Mouse (Mus musculus) heart, embryonic 14.5 days (tissue): Measurements from ENCODE around the gene Pofut2. TPM values are rescaled to one million over a fixed set of nuclear protein-coding genes. Genes with fewer than 3 reads are reported as not detected.
A peak's percentile ranks its signal among the peaks of the same experiment; 100 is the strongest.

Experiments used
- ATAC-seq: fragments of 200-750 bp; cut with Nextera tagmentation; 2 replicates; pipeline ENCODE4 v1.8.0; 2017; ENCODE audit warnings: low read depth, moderate TSS enrichment; ENCODE audit not compliant: insufficient number of reproducible peaks, insufficient read depth, low FRiP score
- H3K27ac ChIP-seq, 2 experiments: fragments of 200-500 bp in 1 of 2; fragments of 300-500 bp in 1 of 2; sonication (generic) in 1 of 2; replicated peaks in 1 of 2; 2 replicates each; pipeline ENCODE4 v1.5.1; 2012 to 2014; ENCODE audit warnings: low read depth in 2 of 2, low read length in 2 of 2, control low read depth in 1 of 2, mild to moderate bottlenecking in 1 of 2, mixed read lengths in 1 of 2; ENCODE audit not compliant: control insufficient read depth in 1 of 2, insufficient read depth in 1 of 2
- H3K27me3 ChIP-seq: fragments of 300-500 bp; sonication (generic); 2 replicates; pipeline ENCODE4 v1.6.1; 2014; ENCODE audit warnings: mild to moderate bottlenecking, low read length, control low read depth; ENCODE audit not compliant: control insufficient read depth, insufficient read depth
- H3K36me3 ChIP-seq: fragments of 300-500 bp; sonication (generic); 2 replicates; pipeline ENCODE4 v1.6.1; 2014; ENCODE audit warnings: mild to moderate bottlenecking, control low read depth, low read length, mixed read lengths; ENCODE audit not compliant: control insufficient read depth, insufficient read depth
- H3K4me1 ChIP-seq, 2 experiments: fragments of 200-500 bp in 1 of 2; fragments of 300-500 bp in 1 of 2; sonication (generic) in 1 of 2; 2 replicates each; pipeline ENCODE4 v1.6.1; 2012 to 2014; ENCODE audit warnings: low read length in 2 of 2, control low read depth in 1 of 2, mixed read lengths in 1 of 2; ENCODE audit not compliant: control insufficient read depth in 2 of 2, insufficient read depth in 2 of 2
- H3K4me2 ChIP-seq: fragments of 300-500 bp; sonication (generic); 2 replicates; pipeline ENCODE4 v1.6.1; 2014; ENCODE audit warnings: mild to moderate bottlenecking, low read length
- H3K4me3 ChIP-seq, 2 experiments: fragments of 200-500 bp in 1 of 2; fragments of 300-500 bp in 1 of 2; sonication (generic) in 1 of 2; 2 replicates each; pipeline ENCODE4 v1.5.1; 2012 to 2014; ENCODE audit warnings: low read length in 2 of 2, mild to moderate bottlenecking in 2 of 2, control low read depth in 1 of 2, low read depth in 1 of 2, moderate library complexity in 1 of 2; ENCODE audit not compliant: control insufficient read depth in 1 of 2, insufficient read depth in 1 of 2
- H3K9ac ChIP-seq: fragments of 300-500 bp; sonication (generic); 2 replicates; pipeline ENCODE4 v1.6.1; 2014; ENCODE audit warnings: mild to moderate bottlenecking, low read length
- H3K9me3 ChIP-seq: fragments of 300-500 bp; sonication (generic); 2 replicates; pipeline ENCODE4 v1.6.1; 2016; ENCODE audit warnings: low read length, control low read depth; ENCODE audit not compliant: control insufficient read depth
- WGBS: fragments of 180-500 bp; shearing (Covaris S2); extraction: QIAGEN DNeasy Blood & Tissue Kit; methylation state at CpG from one replicate; pipeline ENCODE4 v1.1.7; 2014; 5-methylcytosine and 5-hydroxymethylcytosine counted together
- polyA plus RNA-seq: library from polyadenylated mRNA; unstranded; fragments of >200 nt; fragmentation: Nextera tagmentation; extraction: Ambion mirVana; gene quantifications from 2 replicates; pipeline ENCODE4 v1.2.1, GENCODE M21; 2014

Pofut2 gene
- polyA plus RNA-seq, 1 experiment from 2014 or later, result 105 TPM

DNA sequence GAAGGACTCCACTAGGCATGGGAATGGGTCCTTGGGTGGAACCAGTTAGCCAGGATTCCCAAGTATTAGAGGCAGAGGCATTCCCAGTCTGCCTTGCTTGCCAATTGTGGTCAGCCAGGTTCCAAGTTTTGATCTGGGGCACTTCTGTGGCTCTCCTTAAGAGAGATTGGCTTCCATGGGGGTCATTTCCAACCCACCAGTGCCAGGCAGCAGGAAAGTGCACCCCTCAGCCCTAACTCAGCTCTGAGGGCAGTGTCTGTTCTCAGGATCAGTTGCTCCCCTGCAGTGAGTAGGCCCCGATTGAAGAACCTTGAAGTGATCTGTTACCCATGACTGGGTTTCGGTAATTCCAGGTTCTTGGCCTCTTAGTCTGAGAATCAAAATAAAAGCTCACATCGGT lies 3.8 kb upstream of the Pofut2 start:
- Histone ChIP-seq H3K9ac (no peak overlapping the region), H3K27me3 (no peaks in the 10 kb centered on the region), H3K9me3 (no peaks in the 10 kb centered on the region), H3K36me3 (no peaks in the 10 kb centered on the region), H3K4me3 (no peak overlapping the region), H3K27ac (no peak overlapping the region), H3K4me1 (peaks cover 20 to 33% of the 10 kb centered on the region in 2 experiments), H3K4me2 (no peak overlapping the region)
- ATAC-seq, result no peak
- WGBS, result 93% methylated on average over 3 of the region's 3 CpGs

DNA sequence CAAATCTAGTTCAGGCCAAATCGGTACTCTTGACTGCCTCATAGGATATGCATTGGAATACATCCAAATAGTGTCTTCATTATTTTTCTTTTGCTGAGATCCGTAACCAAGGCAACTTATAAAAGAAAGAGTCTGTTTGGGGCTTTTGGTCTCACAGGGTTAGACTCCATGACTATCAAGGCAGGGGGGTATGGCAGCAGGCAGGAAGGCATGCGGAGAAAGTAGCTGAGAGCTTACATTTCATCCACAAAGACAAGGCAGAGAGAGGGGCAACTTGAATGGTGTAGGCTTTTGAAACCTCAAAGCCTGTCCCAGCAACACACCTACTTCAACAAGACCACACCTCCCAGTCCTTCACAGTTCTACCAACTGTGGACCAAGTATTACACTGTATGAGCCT lies 3.3 kb upstream of the Pofut2 start:
- 84% methylated on average over 3 of the region's 3 CpGs for WGBS
- ATAC-seq, result no peak
- H3K36me3 ChIP-seq, result peaks cover 4% of the 10 kb centered on the region
- peaks cover 19 to 34% of the 10 kb centered on the region in 2 experiments for H3K4me1 ChIP-seq
- no peaks in the 10 kb centered on the region for H3K27me3 ChIP-seq
- H3K4me3 ChIP-seq, result no peak overlapping the region
- no peak overlapping the region for H3K9ac ChIP-seq
- H3K4me2 ChIP-seq, result no peak overlapping the region
- H3K9me3 ChIP-seq, result no peaks in the 10 kb centered on the region
- H3K27ac ChIP-seq, result no peak overlapping the region

DNA sequence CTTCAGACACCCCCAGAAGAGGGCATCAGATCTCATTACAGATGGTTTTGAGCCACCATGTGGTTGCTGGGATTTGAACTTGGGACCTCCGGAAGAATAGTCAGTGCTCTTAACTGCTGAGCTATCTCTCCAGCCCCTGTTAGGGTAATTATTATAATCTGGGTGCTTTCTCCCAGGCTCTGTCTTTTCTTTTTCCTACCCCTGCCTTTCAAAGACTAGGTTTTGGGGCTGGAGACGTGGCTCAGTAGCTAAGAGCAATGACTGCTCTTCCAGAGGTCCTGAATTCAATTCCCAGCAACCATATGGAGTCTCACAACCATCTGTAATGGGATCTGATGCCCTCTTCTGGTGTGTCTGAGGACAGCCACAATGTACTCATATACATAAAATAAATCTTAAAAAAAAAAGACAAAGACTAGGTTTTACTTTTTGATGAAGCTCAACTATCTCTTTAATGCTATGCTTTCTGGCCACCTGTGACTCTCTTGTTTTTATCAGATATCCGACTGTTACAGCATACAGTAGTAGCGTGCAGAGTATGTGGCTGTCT lies 902 bp upstream of the Pofut2 start:
- ATAC-seq, result no peak
- H3K36me3 ChIP-seq, result peaks cover 28% of the 10 kb centered on the region
- H3K4me1 ChIP-seq, result peaks cover 2 to 13% of the 10 kb centered on the region in 2 experiments; a peak in 3 of 4 replicates
- peak overlapping the region; percentile 72 for H3K4me2 ChIP-seq
- WGBS, result 51% methylated on average over 4 of the region's 4 CpGs
- H3K9me3 ChIP-seq, result no peaks in the 10 kb centered on the region
- no peaks in the 10 kb centered on the region for H3K27me3 ChIP-seq
- peak overlapping the region; percentile 72 for H3K9ac ChIP-seq
- peak overlapping the region in 1 of 2 experiments; percentile 90; a peak in 1 of 4 replicates for H3K27ac ChIP-seq
- peak overlapping the region in 1 of 2 experiments; percentile 83; a peak in 2 of 4 replicates for H3K4me3 ChIP-seq

DNA sequence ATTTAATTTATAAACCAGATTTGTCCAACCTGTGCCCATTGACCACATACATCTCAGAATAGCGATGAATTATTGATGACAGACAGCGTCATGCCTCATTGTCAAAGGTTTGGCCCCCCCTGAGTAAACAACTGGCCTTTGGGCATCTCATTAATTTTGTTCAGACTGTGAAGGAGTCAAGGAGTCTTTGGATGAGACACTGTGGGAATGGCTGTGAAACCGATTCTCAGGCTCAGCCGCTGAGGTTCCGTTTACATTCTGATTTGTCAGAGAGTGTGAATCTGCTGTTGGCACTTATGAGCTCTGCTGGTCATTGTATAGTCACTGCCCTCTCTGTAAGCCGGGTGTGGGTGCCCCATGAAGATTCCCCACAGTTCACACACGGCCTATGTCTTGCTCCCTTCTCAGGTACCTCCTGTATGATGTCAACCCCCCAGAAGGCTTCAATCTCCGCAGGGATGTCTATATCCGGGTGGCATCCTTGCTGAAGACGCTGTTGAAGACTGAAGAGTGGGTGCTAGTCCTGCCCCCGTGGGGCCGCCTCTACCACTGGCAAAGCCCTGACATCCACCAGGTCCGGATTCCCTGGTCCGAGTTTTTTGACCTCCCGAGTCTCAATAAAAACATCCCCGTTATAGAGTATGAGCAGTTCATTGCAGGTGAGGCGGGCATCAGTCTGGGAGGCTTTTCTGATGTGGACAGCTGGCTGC lies 1.3 kb downstream of the Pofut2 start:
- Histone ChIP-seq H3K4me3 (peak overlapping the region; percentile 5 to 83; a peak in 2 of 4 replicates), H3K36me3 (peaks cover 50% of the 10 kb centered on the region), H3K9me3 (no peaks in the 10 kb centered on the region), H3K27ac (no peak overlapping the region), H3K4me1 (peaks cover 2 to 13% of the 10 kb centered on the region in 2 experiments; a peak in 3 of 4 replicates), H3K27me3 (no peaks in the 10 kb centered on the region), H3K4me2 (peak overlapping the region; percentile 72), H3K9ac (peak overlapping the region; percentile 90)
- 82% methylated on average over 17 of the region's 17 CpGs for WGBS
- no peak for ATAC-seq

DNA sequence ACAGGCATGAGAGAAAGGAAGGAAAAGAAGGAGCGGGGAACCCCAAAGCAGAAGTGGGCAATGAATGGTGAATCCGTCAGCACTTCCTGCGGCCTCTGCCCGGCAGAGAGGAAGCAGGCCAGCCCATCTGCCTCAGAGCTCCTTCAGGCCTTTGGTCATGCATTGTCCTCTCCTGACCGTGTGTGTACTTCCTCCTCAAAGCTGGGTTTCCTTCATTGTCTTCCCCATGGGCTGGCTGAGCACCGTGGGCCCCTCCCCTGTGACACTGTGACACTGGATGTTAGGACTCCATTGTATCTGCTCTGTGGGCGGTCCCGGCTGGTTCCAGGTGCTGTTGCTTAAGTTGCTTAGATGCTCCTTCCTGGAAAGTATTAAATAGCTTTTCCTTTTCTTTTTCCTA lies 7.3 kb downstream of the Pofut2 start:
- peaks cover 89% of the 10 kb centered on the region for H3K36me3 ChIP-seq
- no peak for ATAC-seq
- H3K4me3 ChIP-seq, result no peak overlapping the region
- no peaks in the 10 kb centered on the region; a peak in 1 of 4 replicates for H3K4me1 ChIP-seq
- 81% methylated on average over 8 of the region's 8 CpGs for WGBS
- H3K27ac ChIP-seq, result no peak overlapping the region
- no peaks in the 10 kb centered on the region for H3K9me3 ChIP-seq
- no peak overlapping the region for H3K4me2 ChIP-seq
- no peaks in the 10 kb centered on the region for H3K27me3 ChIP-seq
- H3K9ac ChIP-seq, result no peak overlapping the region

DNA sequence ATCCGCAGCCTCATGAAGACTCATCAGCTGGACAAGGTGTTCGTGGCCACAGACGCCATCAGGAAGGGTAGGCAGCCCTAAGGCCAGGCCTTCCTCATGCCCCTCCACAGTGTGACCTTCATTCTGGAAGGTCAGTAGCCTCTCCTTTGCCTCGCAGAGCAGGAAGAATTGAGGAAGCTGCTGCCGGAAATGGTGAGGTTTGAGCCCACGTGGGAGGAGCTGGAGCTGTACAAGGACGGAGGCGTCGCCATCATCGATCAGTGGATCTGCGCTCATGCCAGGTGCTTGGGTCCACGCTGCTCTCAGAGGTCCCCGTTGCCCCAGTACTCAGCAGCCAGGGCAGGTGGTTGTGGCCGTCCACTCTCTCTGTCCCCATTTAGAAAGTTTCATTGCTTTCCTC lies 8.0 kb downstream of the Pofut2 start:
- H3K9ac ChIP-seq, result no peak overlapping the region
- no peaks in the 10 kb centered on the region; a peak in 1 of 4 replicates for H3K4me1 ChIP-seq
- no peak overlapping the region for H3K27ac ChIP-seq
- no peaks in the 10 kb centered on the region for H3K9me3 ChIP-seq
- no peaks in the 10 kb centered on the region for H3K27me3 ChIP-seq
- peaks cover 82% of the 10 kb centered on the region for H3K36me3 ChIP-seq
- 90% methylated on average over 14 of the region's 14 CpGs for WGBS
- no peak overlapping the region for H3K4me2 ChIP-seq
- H3K4me3 ChIP-seq, result no peak overlapping the region
- ATAC-seq, result no peak

DNA sequence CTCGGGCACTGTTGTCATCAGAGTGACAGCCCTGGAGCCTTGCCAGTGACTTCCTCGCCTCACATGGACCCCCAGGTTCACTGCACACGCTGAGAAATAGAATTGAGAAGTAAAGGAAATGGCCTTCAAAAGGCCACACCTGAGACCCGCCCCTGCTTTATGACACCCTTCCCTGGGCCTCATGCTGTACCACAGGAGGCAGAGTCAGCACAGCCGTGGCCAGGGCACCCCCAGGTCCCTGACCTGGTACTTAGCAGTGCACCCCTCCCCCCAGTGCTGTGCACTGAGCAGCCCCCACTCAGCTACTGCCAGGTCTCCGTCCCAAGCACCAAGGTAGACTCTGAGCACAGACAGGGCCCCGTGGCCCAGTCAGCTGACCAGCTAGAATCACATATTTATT lies 10.1 kb downstream of the Pofut2 start:
- H3K36me3 ChIP-seq, result peaks cover 61% of the 10 kb centered on the region
- H3K4me2 ChIP-seq, result no peak overlapping the region
- WGBS, result 67% methylated on average over 7 of the region's 7 CpGs
- no peak for ATAC-seq
- H3K4me3 ChIP-seq, result no peak overlapping the region
- no peak overlapping the region for H3K27ac ChIP-seq
- H3K9ac ChIP-seq, result no peak overlapping the region; the same call in 1 of the 2 replicates
- H3K9me3 ChIP-seq, result no peaks in the 10 kb centered on the region
- no peaks in the 10 kb centered on the region; a peak in 1 of 4 replicates for H3K4me1 ChIP-seq
- no peaks in the 10 kb centered on the region for H3K27me3 ChIP-seq
